Mouse (Mus musculus) heart, adult 2 months (tissue): ENCODE results near the gene Sorl1. TPM values are rescaled to one million over a fixed set of nuclear protein-coding genes. Genes with fewer than 3 reads are reported as not detected.

Experiments
- DNase-seq, 2 experiments: peaks; one replicate each; pipeline ENCODE4 v3.0.0; 2021
- H3K27ac ChIP-seq: fragments of 200-600 bp; 2 replicates; pipeline ENCODE4 v1.8.1; 2022
- H3K27me3 ChIP-seq: fragments of 200-500 bp; 2 replicates; pipeline ENCODE4 v1.6.1; 2012; ENCODE audit warnings: mild to moderate bottlenecking, low read length, inconsistent platforms, mixed read lengths; ENCODE audit not compliant: control insufficient read depth, insufficient read depth
- H3K36me3 ChIP-seq: fragments of 200-500 bp; 2 replicates; pipeline ENCODE4 v1.6.1; 2012; ENCODE audit warnings: low read length, inconsistent platforms; ENCODE audit not compliant: control insufficient read depth, insufficient read depth
- H3K4me1 ChIP-seq: fragments of 200-500 bp; 2 replicates; pipeline ENCODE4 v1.6.1; 2011; ENCODE audit warnings: low read length; ENCODE audit not compliant: control insufficient read depth, insufficient read depth
- H3K4me3 ChIP-seq: fragments of 200-600 bp; 2 replicates; pipeline ENCODE4 v1.8.1; 2022
- H3K79me2 ChIP-seq: fragments of 200-500 bp; replicated peaks from 2 replicates; pipeline ENCODE4 v1.6.1; 2012; ENCODE audit warnings: mild to moderate bottlenecking, inconsistent platforms, low read length, moderate library complexity, mixed read lengths; ENCODE audit not compliant: control insufficient read depth, insufficient read depth
- H3K9ac ChIP-seq: fragments of 200-500 bp; 2 replicates; pipeline ENCODE4 v1.6.1; 2012; ENCODE audit warnings: low read depth, mild to moderate bottlenecking, control low read depth, inconsistent platforms, low read length, mixed read lengths
- CTCF ChIP-seq: fragments of 200-600 bp; IDR thresholded peaks from 2 replicates; pipeline ENCODE4 v1.8.1; 2022; ENCODE audit warnings: antibody characterized with exemption, mild to moderate bottlenecking, moderate library complexity
- EP300 ChIP-seq: fragments of 200-500 bp; IDR thresholded peaks from 2 replicates; pipeline ENCODE4 v1.6.1; 2011; ENCODE audit warnings: low read depth, low read length, control low read depth; ENCODE audit not compliant: insufficient read depth
- POLR2A ChIP-seq: fragments of 200-500 bp; IDR thresholded peaks from 2 replicates; pipeline ENCODE4 v1.6.1; 2011; ENCODE audit warnings: mild to moderate bottlenecking, low read depth, low read length, control low read depth; ENCODE audit not compliant: insufficient read depth
- WGBS: fragments of 180-500 bp; shearing (Covaris S2); methylation state at CpG from one replicate; pipeline ENCODE4 v1.1.7; 2018; 5-methylcytosine and 5-hydroxymethylcytosine counted together
- intact Hi-C: fragments of 180-260 bp; cut with DNase I; formaldehyde crosslinking; loops from one replicate; pipeline ENCODE4 v1.15.1; 2025
- long read RNA-seq: library from polyadenylated mRNA; stranded (forward); transcript quantifications from one replicate; pipeline ENCODE4 v2.0.0, GENCODE M21; 2021
- polyA plus RNA-seq: library from polyadenylated mRNA; depleted of rRNA; stranded (reverse); fragments of >200 nt; gene quantifications from 2 replicates; pipeline ENCODE4 v1.2.3, GENCODE M21; 2012; rRNA removed
- total RNA-seq, 2 experiments: library from RNA; stranded (reverse); gene quantifications; 2 replicates each; pipeline ENCODE4 v1.2.3; 2021

Gene Sorl1
- total RNA-seq: 10 to 100 TPM; 14.1 to 16.0 TPM
- 12.3 and 13.4 TPM in 2 replicates for polyA plus RNA-seq
- long read RNA-seq, full-length matches to known transcripts: 3 of 9 reads
- long read RNA-seq, partial matches to known transcripts: 2 of 9 reads
- long read RNA-seq, other reads (novel, unspliced or antisense): 4 of 9 reads

GRCm38 (mm10) chr9:42123713-42124576, at the start of gene Sorl1:
Gene Sorl1 (minus strand): TSS chr9:42124297.
- Histone ChIP-seq H3K79me2 (no peaks in the 10 kb centered on the region), H3K9ac (peak within 1 kb of the TSS; percentile 80), H3K27ac (peak within 1 kb of the TSS; percentile 60), H3K27me3 (no peaks in the 10 kb centered on the region), H3K4me3 (peak within 1 kb of the TSS; percentile 70), H3K4me1 (no peaks in the 10 kb centered on the region), H3K36me3 (no peaks in the 10 kb centered on the region)
- intact Hi-C loops: loop anchor here (5.0 kb wide), 2 partner anchors 83 to 122 kb away; no protein-coding TSS in a partner anchor
- TF ChIP-seq CTCF (peak; percentile 65), POLR2A (no peak)
- DNase-seq: peak; percentile 79 to 82
- whole genome bisulfite sequencing: 1% methylated on average over 87 of the region's 94 CpGs

- no peaks in the 10 kb centered on the region for H3K79me2 ChIP-seq
- WGBS: 42% methylated on average over 3 of the region's 3 CpGs
- no peak overlapping the region for H3K4me3 ChIP-seq
- no peaks in the 10 kb centered on the region for H3K36me3 ChIP-seq
- no peak overlapping the region for H3K9ac ChIP-seq
- H3K27ac ChIP-seq: no peak overlapping the region
- TF ChIP-seq CTCF: no peak
- no peak for TF ChIP-seq EP300
- no peak for TF ChIP-seq POLR2A
- no peak for DNase-seq
- H3K4me1 ChIP-seq: no peaks in the 10 kb centered on the region
- no peaks in the 10 kb centered on the region for H3K27me3 ChIP-seq
- intact Hi-C loops: no loop called here
These were observed 49.7 kb upstream of the Sorl1 start for GRCm38 (mm10) chr9:42173781-42174180.

- intact Hi-C loops: no loop called here
- TF ChIP-seq EP300: no peak
- TF ChIP-seq CTCF: no peak
- TF ChIP-seq POLR2A: no peak
- H3K27me3 ChIP-seq: no peaks in the 10 kb centered on the region
- H3K36me3 ChIP-seq: no peaks in the 10 kb centered on the region
- DNase-seq: no peak
- no peak overlapping the region for H3K27ac ChIP-seq
- no peaks in the 10 kb centered on the region for H3K79me2 ChIP-seq
- no peaks in the 10 kb centered on the region for H3K4me1 ChIP-seq
- WGBS: 70% methylated on average over 8 of the region's 8 CpGs
- H3K4me3 ChIP-seq: no peak overlapping the region
- no peak overlapping the region for H3K9ac ChIP-seq
These were observed 45.4 kb upstream of the Sorl1 start for GRCm38 (mm10) chr9:42169491-42169890.

GRCm38 (mm10) chr9:42169025-42169424, 44.9 kb upstream of the Sorl1 start:
- TF ChIP-seq EP300: no peak
- no peak for TF ChIP-seq POLR2A
- no peak for TF ChIP-seq CTCF
- no peaks in the 10 kb centered on the region for H3K4me1 ChIP-seq
- no peak overlapping the region for H3K27ac ChIP-seq
- no peak for DNase-seq
- no peak overlapping the region for H3K9ac ChIP-seq
- no peaks in the 10 kb centered on the region for H3K27me3 ChIP-seq
- H3K4me3 ChIP-seq: no peak overlapping the region
- H3K79me2 ChIP-seq: no peaks in the 10 kb centered on the region
- no peaks in the 10 kb centered on the region for H3K36me3 ChIP-seq
- WGBS: 94% methylated on average over 7 of the region's 7 CpGs
- intact Hi-C loops: no loop called here

GRCm38 (mm10) chr9:42164930-42165329, 40.8 kb upstream of the Sorl1 start:
- Histone ChIP-seq H3K79me2 (no peaks in the 10 kb centered on the region), H3K9ac (no peak overlapping the region), H3K36me3 (no peaks in the 10 kb centered on the region), H3K4me1 (no peaks in the 10 kb centered on the region; the same call in 1 of the 2 replicates), H3K27ac (no peak overlapping the region), H3K4me3 (no peak overlapping the region), H3K27me3 (no peaks in the 10 kb centered on the region)
- no peak for DNase-seq
- WGBS: 70% methylated on average over 2 of the region's 2 CpGs
- TF ChIP-seq CTCF (peak; percentile 49), POLR2A (no peak), EP300 (no peak)
- intact Hi-C loops: loop anchor here (5.0 kb wide), 1 partner anchor 42 kb away; no protein-coding TSS in a partner anchor

- DNase-seq: no peak
- Histone ChIP-seq H3K79me2 (no peaks in the 10 kb centered on the region), H3K27ac (no peak overlapping the region), H3K27me3 (no peaks in the 10 kb centered on the region), H3K9ac (no peak overlapping the region), H3K4me1 (no peaks in the 10 kb centered on the region; the same call in 1 of the 2 replicates), H3K36me3 (no peaks in the 10 kb centered on the region), H3K4me3 (no peak overlapping the region)
- TF ChIP-seq EP300: no peak
- TF ChIP-seq POLR2A: no peak
- TF ChIP-seq CTCF: no peak
- intact Hi-C loops: loop anchor here (5.0 kb wide), 1 partner anchor 44 kb away; no protein-coding TSS in a partner anchor
- WGBS: 89% methylated on average over 4 of the region's 4 CpGs
These were observed 38.9 kb upstream of the Sorl1 start for GRCm38 (mm10) chr9:42163011-42163410.
